Mouse (Mus musculus): ENCODE results near the gene Abcg2.
"Not testable (repeated sequence)": the region's sequence is repeated elsewhere in the genome, so short reads cannot be mapped to it uniquely, and the experiment has no call there.

The Abcg2 gene

GRCm38 (mm10) chr6:58584223-58584622 is at the start of gene Abcg2:
Gene Abcg2 (plus strand): TSS chr6:58584523.
- not testable (repeated sequence) for DNase-seq

- not testable (repeated sequence) for DNase-seq
Measured at GRCm38 (mm10) chr6:58540263-58540662, 44.1 kb upstream of the Abcg2 start.

- DNase-seq, result peak; percentile 73 to 74
Measured at GRCm38 (mm10) chr6:58542852-58543251, 41.5 kb upstream of the Abcg2 start.

- peak; percentile 4 to 8 for DNase-seq
Measured at GRCm38 (mm10) chr6:58544971-58545370, 39.4 kb upstream of the Abcg2 start.

GRCm38 (mm10) chr6:58546050-58546449 is 38.3 kb upstream of the Abcg2 start:
- not testable (repeated sequence) for DNase-seq

- DNase-seq, result peak; percentile 79
Measured at GRCm38 (mm10) chr6:58546816-58547215, 37.5 kb upstream of the Abcg2 start.

- DNase-seq, result not testable (repeated sequence)
Measured at GRCm38 (mm10) chr6:58553812-58554211, 30.5 kb upstream of the Abcg2 start.

- not testable (repeated sequence) for DNase-seq
Measured at GRCm38 (mm10) chr6:58593987-58594844, 9.9 kb downstream of the Abcg2 start.

GRCm38 (mm10) chr6:58595639-58596293 is 11.4 kb downstream of the Abcg2 start:
- DNase-seq, result peak in 1 of 2 experiments; percentile 4

GRCm38 (mm10) chr6:58596294-58596653 is 12.0 kb downstream of the Abcg2 start:
- peak; percentile 57 to 70 for DNase-seq

- peak; percentile 41 to 50 for DNase-seq
Measured at GRCm38 (mm10) chr6:58602119-58602518, 17.8 kb downstream of the Abcg2 start.

- not testable (repeated sequence) for DNase-seq
Measured at GRCm38 (mm10) chr6:58602991-58603390, 18.7 kb downstream of the Abcg2 start.

- DNase-seq, result peak in 1 of 2 experiments; percentile 5
Measured at GRCm38 (mm10) chr6:58603485-58604090, 19.3 kb downstream of the Abcg2 start.

GRCm38 (mm10) chr6:58606642-58607041 is 22.3 kb downstream of the Abcg2 start:
- DNase-seq, result no peak

GRCm38 (mm10) chr6:58608422-58608821 is 24.1 kb downstream of the Abcg2 start:
- no peak for DNase-seq

- no peak for DNase-seq
Measured at GRCm38 (mm10) chr6:58609919-58610759, 25.8 kb downstream of the Abcg2 start.

- no peak for DNase-seq
Measured at GRCm38 (mm10) chr6:58610760-58611654, 26.7 kb downstream of the Abcg2 start.

- no peak for DNase-seq
Measured at GRCm38 (mm10) chr6:58624126-58624525, 39.8 kb downstream of the Abcg2 start.

- no peak for DNase-seq
Measured at GRCm38 (mm10) chr6:58629238-58629637, 44.9 kb downstream of the Abcg2 start.

GRCm38 (mm10) chr6:58632419-58632818 is 48.1 kb downstream of the Abcg2 start:
- DNase-seq, result no peak

GRCm38 (mm10) chr6:58633731-58634130 is 49.4 kb downstream of the Abcg2 start:
- DNase-seq, result peak; percentile 12 to 39

All from kidney, postnatal 4 days (tissue).